Mouse (Mus musculus): Measurements from ENCODE around the gene Ece1. TPM values are rescaled to one million over a fixed set of nuclear protein-coding genes. Genes with fewer than 3 reads are reported as not detected.

The Ece1 gene
- polyA plus RNA-seq, 1 experiment from 2014 or later: 28.6 TPM

- 52% methylated on average over 4 of the region's 4 CpGs for WGBS
- Histone ChIP-seq H3K9me3 (no peaks in the 10 kb centered on the region), H3K4me3 (no peak overlapping the region), H3K36me3 (replicated peaks) (no peaks in the 10 kb centered on the region), H3K27ac (peak overlapping the region; percentile 67), H3K4me1 (peaks cover 66% of the 10 kb centered on the region), H3K27me3 (ENCODE audit: poor library complexity, severe bottlenecking) (no peaks in the 10 kb centered on the region)
- DNase-seq (ENCODE audit: extremely low spot score, low spot score): no peak
Observed at GRCm38 (mm10) chr4:137874826-137875225, 12.8 kb downstream of the Ece1 start.

GRCm38 (mm10) chr4:137875466-137876092 is 13.5 kb downstream of the Ece1 start:
- Histone ChIP-seq H3K4me1 (peaks cover 62% of the 10 kb centered on the region), H3K4me3 (no peak overlapping the region), H3K9me3 (no peaks in the 10 kb centered on the region), H3K36me3 (replicated peaks) (no peaks in the 10 kb centered on the region), H3K27ac (0 out of 2 replicates have a peak overlapping the region, but pooled peaks have one; percentile 6), H3K27me3 (ENCODE audit: poor library complexity, severe bottlenecking) (no peaks in the 10 kb centered on the region)
- WGBS: 93% methylated on average over 9 of the region's 9 CpGs
- DNase-seq (ENCODE audit: extremely low spot score, low spot score): no peak

- no peaks in the 10 kb centered on the region for H3K27me3 ChIP-seq (ENCODE audit: poor library complexity, severe bottlenecking)
- peak overlapping the region; percentile 75 for H3K27ac ChIP-seq
- peaks cover 59% of the 10 kb centered on the region for H3K4me1 ChIP-seq
- H3K36me3 ChIP-seq (replicated peaks): 0 out of 2 replicates have a peak, but pooled peaks cover 4% of the 10 kb centered on the region
- WGBS: 57% methylated on average over 6 of the region's 6 CpGs
- no peak for DNase-seq (ENCODE audit: extremely low spot score, low spot score)
- H3K4me3 ChIP-seq: no peak overlapping the region
- no peaks in the 10 kb centered on the region for H3K9me3 ChIP-seq
Observed at GRCm38 (mm10) chr4:137876834-137877233, 14.8 kb downstream of the Ece1 start.

- Histone ChIP-seq H3K9me3 (no peaks in the 10 kb centered on the region), H3K36me3 (replicated peaks) (0 out of 2 replicates have a peak, but pooled peaks cover 5% of the 10 kb centered on the region), H3K4me1 (peaks cover 62% of the 10 kb centered on the region), H3K27me3 (ENCODE audit: poor library complexity, severe bottlenecking) (no peaks in the 10 kb centered on the region), H3K27ac (peak overlapping the region; percentile 75), H3K4me3 (peak overlapping the region; percentile 13; the same call in 1 of the 2 replicates)
- DNase-seq (ENCODE audit: extremely low spot score, low spot score): peak; percentile 47
- 5% methylated on average over 4 of the region's 4 CpGs for WGBS
Observed at GRCm38 (mm10) chr4:137877432-137877881, 15.4 kb downstream of the Ece1 start.

GRCm38 (mm10) chr4:137879383-137880156 is 17.5 kb downstream of the Ece1 start:
- Histone ChIP-seq H3K36me3 (replicated peaks) (0 out of 2 replicates have a peak, but pooled peaks cover 5% of the 10 kb centered on the region), H3K27ac (peak overlapping the region; percentile 8), H3K4me1 (peaks cover 74% of the 10 kb centered on the region), H3K9me3 (no peaks in the 10 kb centered on the region), H3K27me3 (ENCODE audit: poor library complexity, severe bottlenecking) (no peaks in the 10 kb centered on the region), H3K4me3 (no peak overlapping the region)
- DNase-seq (ENCODE audit: extremely low spot score, low spot score): no peak
- WGBS: 82% methylated on average over 8 of the region's 8 CpGs

GRCm38 (mm10) chr4:137881445-137881844 is 19.4 kb downstream of the Ece1 start:
- H3K4me1 ChIP-seq: peaks cover 69% of the 10 kb centered on the region
- H3K27me3 ChIP-seq (ENCODE audit: poor library complexity, severe bottlenecking): no peaks in the 10 kb centered on the region
- 0 out of 2 replicates have a peak, but pooled peaks cover 5% of the 10 kb centered on the region for H3K36me3 ChIP-seq (replicated peaks)
- WGBS: 95% methylated on average over 8 of the region's 8 CpGs
- 0 out of 2 replicates have a peak overlapping the region, but pooled peaks have one; percentile 0 for H3K27ac ChIP-seq
- no peaks in the 10 kb centered on the region for H3K9me3 ChIP-seq
- no peak overlapping the region for H3K4me3 ChIP-seq
- DNase-seq (ENCODE audit: extremely low spot score, low spot score): no peak

GRCm38 (mm10) chr4:137882663-137883062 is 20.6 kb downstream of the Ece1 start:
- 67% methylated on average over 9 of the region's 9 CpGs for WGBS
- Histone ChIP-seq H3K27ac (peak overlapping the region; percentile 62), H3K27me3 (ENCODE audit: poor library complexity, severe bottlenecking) (no peaks in the 10 kb centered on the region), H3K4me1 (peaks cover 63% of the 10 kb centered on the region), H3K4me3 (no peak overlapping the region), H3K9me3 (no peaks in the 10 kb centered on the region), H3K36me3 (replicated peaks) (0 out of 2 replicates have a peak, but pooled peaks cover 5% of the 10 kb centered on the region)
- DNase-seq (ENCODE audit: extremely low spot score, low spot score): no peak

GRCm38 (mm10) chr4:137883513-137884150 is 21.6 kb downstream of the Ece1 start:
- Histone ChIP-seq H3K4me1 (peaks cover 53% of the 10 kb centered on the region), H3K27ac (peak overlapping the region; percentile 62), H3K27me3 (ENCODE audit: poor library complexity, severe bottlenecking) (no peaks in the 10 kb centered on the region), H3K36me3 (replicated peaks) (peaks cover 13% of the 10 kb centered on the region; the same call in 1 of the 2 replicates), H3K4me3 (no peak overlapping the region), H3K9me3 (no peaks in the 10 kb centered on the region)
- no peak for DNase-seq (ENCODE audit: extremely low spot score, low spot score)
- WGBS: 90% methylated on average over 8 of the region's 8 CpGs

GRCm38 (mm10) chr4:137887337-137887992 is 25.4 kb downstream of the Ece1 start:
- H3K4me1 ChIP-seq: peaks cover 69% of the 10 kb centered on the region
- H3K36me3 ChIP-seq (replicated peaks): peaks cover 9% of the 10 kb centered on the region; the same call in 1 of the 2 replicates
- H3K9me3 ChIP-seq: no peaks in the 10 kb centered on the region
- no peak overlapping the region for H3K27ac ChIP-seq
- no peak overlapping the region for H3K4me3 ChIP-seq
- no peaks in the 10 kb centered on the region for H3K27me3 ChIP-seq (ENCODE audit: poor library complexity, severe bottlenecking)
- no peak for DNase-seq (ENCODE audit: extremely low spot score, low spot score)
- WGBS: 87% methylated on average over 10 of the region's 10 CpGs

GRCm38 (mm10) chr4:137887993-137888388 is 26.0 kb downstream of the Ece1 start:
- WGBS: 86% methylated on average over 8 of the region's 8 CpGs
- Histone ChIP-seq H3K4me3 (no peak overlapping the region), H3K9me3 (no peaks in the 10 kb centered on the region), H3K36me3 (replicated peaks) (peaks cover 9% of the 10 kb centered on the region; the same call in 1 of the 2 replicates), H3K4me1 (peaks cover 69% of the 10 kb centered on the region), H3K27ac (no peak overlapping the region), H3K27me3 (ENCODE audit: poor library complexity, severe bottlenecking) (no peaks in the 10 kb centered on the region)
- no peak for DNase-seq (ENCODE audit: extremely low spot score, low spot score)

- Histone ChIP-seq H3K9me3 (no peaks in the 10 kb centered on the region), H3K27me3 (ENCODE audit: poor library complexity, severe bottlenecking) (peaks cover 3% of the 10 kb centered on the region; the same call in 1 of the 2 replicates), H3K4me1 (peaks cover 58% of the 10 kb centered on the region), H3K36me3 (replicated peaks) (peaks cover 9% of the 10 kb centered on the region; the same call in 1 of the 2 replicates), H3K27ac (0 out of 2 replicates have a peak overlapping the region, but pooled peaks have one; percentile 59), H3K4me3 (no peak overlapping the region)
- WGBS: 88% methylated on average over 4 of the region's 4 CpGs
- no peak for DNase-seq (ENCODE audit: extremely low spot score, low spot score)
Observed at GRCm38 (mm10) chr4:137890596-137890995, 28.6 kb downstream of the Ece1 start.

- H3K9me3 ChIP-seq: no peaks in the 10 kb centered on the region
- peak overlapping the region; percentile 59 for H3K27ac ChIP-seq
- H3K4me1 ChIP-seq: peaks cover 58% of the 10 kb centered on the region
- DNase-seq (ENCODE audit: extremely low spot score, low spot score): no peak
- no peak overlapping the region for H3K4me3 ChIP-seq
- WGBS: 27% methylated on average over 4 of the region's 4 CpGs
- H3K27me3 ChIP-seq (ENCODE audit: poor library complexity, severe bottlenecking): peaks cover 12% of the 10 kb centered on the region; the same call in 1 of the 2 replicates
- H3K36me3 ChIP-seq (replicated peaks): peaks cover 9% of the 10 kb centered on the region; the same call in 1 of the 2 replicates
Observed at GRCm38 (mm10) chr4:137891553-137892145, 29.6 kb downstream of the Ece1 start.

All from forebrain, embryonic 10.5 days (tissue).